Mouse (Mus musculus): ENCODE data around the gene Fam219a.
A peak's percentile ranks its signal among the peaks of the same experiment; 100 is the strongest.

Gene Fam219a

GRCm38 (mm10) chr4:41569411-41569885 lies at the start of gene Fam219a, which contains the start of gene Dnaic1:
Fam219a (minus strand) TSS chr4:41569538.
Dnaic1 (plus strand) TSS chr4:41569775.
- DNase-seq: peak; percentile 98

- DNase-seq: peak; percentile 66
Observed at GRCm38 (mm10) chr4:41615661-41616599, 46.6 kb upstream of the Fam219a start.

GRCm38 (mm10) chr4:41614156-41614555 lies 44.8 kb upstream of the Fam219a start:
- DNase-seq: peak; percentile 89

- no peak for DNase-seq
Observed at GRCm38 (mm10) chr4:41612166-41612565, 42.8 kb upstream of the Fam219a start.

GRCm38 (mm10) chr4:41610594-41610980 lies 41.2 kb upstream of the Fam219a start:
- DNase-seq: no peak

GRCm38 (mm10) chr4:41609681-41610593 lies 40.6 kb upstream of the Fam219a start:
- DNase-seq: no peak

GRCm38 (mm10) chr4:41606784-41607183 lies 37.4 kb upstream of the Fam219a start:
- DNase-seq: no peak

- no peak for DNase-seq
Observed at GRCm38 (mm10) chr4:41604476-41605396, 35.4 kb upstream of the Fam219a start.

GRCm38 (mm10) chr4:41602818-41603217 lies 33.5 kb upstream of the Fam219a start:
- no peak for DNase-seq

GRCm38 (mm10) chr4:41583353-41583752 lies 14.0 kb upstream of the Fam219a start:
- no peak for DNase-seq

GRCm38 (mm10) chr4:41575914-41576313 lies 6.6 kb upstream of the Fam219a start:
- DNase-seq: no peak

GRCm38 (mm10) chr4:41573492-41573891 lies 4.2 kb upstream of the Fam219a start:
- DNase-seq: peak; percentile 22

GRCm38 (mm10) chr4:41571490-41571889 lies 2.2 kb upstream of the Fam219a start:
- DNase-seq: no peak

- DNase-seq: peak; percentile 65
Observed at GRCm38 (mm10) chr4:41568682-41569410, 492 bp downstream of the Fam219a start.

- DNase-seq: peak; percentile 67
Observed at GRCm38 (mm10) chr4:41568239-41568638, 1.1 kb downstream of the Fam219a start.

GRCm38 (mm10) chr4:41566123-41566522 lies 3.2 kb downstream of the Fam219a start:
- DNase-seq: peak; percentile 15

- DNase-seq: no peak
Observed at GRCm38 (mm10) chr4:41563297-41563696, 6.0 kb downstream of the Fam219a start.

GRCm38 (mm10) chr4:41557092-41557491 lies 12.2 kb downstream of the Fam219a start:
- DNase-seq: no peak

GRCm38 (mm10) chr4:41556311-41556953 lies 12.9 kb downstream of the Fam219a start:
- DNase-seq: no peak

GRCm38 (mm10) chr4:41554994-41555663 lies 14.2 kb downstream of the Fam219a start:
- DNase-seq: peak; percentile 34

Measured in right cerebral cortex, postnatal 14 days (tissue).